Mouse (Mus musculus) C2C12 (cell line): Measurements from ENCODE around the gene Uck2.
A peak's percentile ranks its signal among the peaks of the same experiment; 100 is the strongest.

ENCODE experiments used
- CEBPB ChIP-seq: IDR thresholded peaks from one replicate; pipeline ENCODE4 v1.6.1; 2011; ENCODE audit warnings: low read depth, mild to moderate bottlenecking, control low read depth, moderate library complexity
- CTCF ChIP-seq: IDR thresholded peaks from one replicate; pipeline ENCODE4 v1.5.1; 2011; ENCODE audit not compliant: control insufficient read depth, insufficient read depth, insufficient read length
- MAX ChIP-seq: IDR thresholded peaks from one replicate; pipeline ENCODE4 v1.6.1; 2011; ENCODE audit warnings: mild to moderate bottlenecking, control low read depth
- MYOD1 ChIP-seq: IDR thresholded peaks from one replicate; pipeline ENCODE4 v1.6.1; 2011; ENCODE audit warnings: low read depth; ENCODE audit not compliant: control insufficient read depth, insufficient read length

GRCm38 (mm10) chr1:167220303-167221174 lies 64.6 kb downstream of the Uck2 start:
- TF ChIP-seq CTCF (peak; percentile 85), CEBPB (no peak), MYOD1 (no peak), MAX (no peak)
